Mouse (Mus musculus) right cerebral cortex, postnatal 36 days (tissue): ENCODE data around the gene Svs6.
"Not testable (repeated sequence)": the region's sequence is repeated elsewhere in the genome, so short reads cannot be mapped to it uniquely, and the experiment has no call there.

ENCODE experiments used
- DNase-seq, 2 experiments: peaks; one replicate each; pipeline ENCODE4 v3.0.0; 2022; ENCODE audit warnings: low spot score in 2 of 2, mixed read lengths in 1 of 2

The Svs6 gene

DNA sequence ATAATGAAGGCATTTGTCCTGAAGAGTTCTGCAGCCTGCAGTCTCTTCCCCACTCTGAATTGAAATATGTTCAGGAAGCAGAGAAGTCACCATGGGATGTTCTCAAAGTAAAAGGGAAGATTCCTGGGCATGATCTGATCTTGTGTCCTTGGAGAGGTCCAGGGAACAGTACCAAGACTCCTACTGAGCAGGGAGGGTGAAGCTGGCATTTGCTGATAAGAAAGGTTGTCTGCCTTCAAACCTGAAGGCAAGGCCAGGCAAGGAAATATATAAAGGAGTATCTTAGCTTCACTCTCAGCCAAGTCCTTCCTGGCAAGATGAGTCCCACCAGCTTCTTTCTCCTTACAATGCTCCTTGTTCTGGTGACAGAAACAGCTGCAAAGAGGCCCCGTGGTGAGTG lies at the start of gene Svs6:
Gene Svs6, plus strand, starts transcription at position 301 of the 400 bp plus-strand sequence.
- not testable (repeated sequence) for DNase-seq

DNA sequence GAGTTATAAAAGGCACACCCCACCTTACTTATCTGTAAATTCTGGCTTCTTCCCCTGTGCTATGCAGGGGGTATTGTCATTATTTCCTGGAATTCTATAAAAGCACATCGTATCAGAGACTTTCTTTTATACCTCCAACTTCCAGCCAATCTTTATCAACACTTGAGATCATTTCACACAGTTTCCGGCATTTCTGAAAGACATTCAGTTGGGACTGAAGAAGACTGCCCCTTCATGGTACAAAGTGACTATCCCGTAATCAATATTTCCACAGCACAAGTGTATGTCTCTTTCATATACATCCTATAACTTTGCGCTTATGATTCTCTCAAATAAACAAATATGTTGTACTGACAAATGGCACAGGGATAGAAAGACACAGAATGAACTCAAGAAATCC lies 38.2 kb upstream of the Svs6 start, which contains the start of gene Svs4:
Gene Svs4, minus strand, starts transcription at position 101 of the 400 bp plus-strand sequence.
- no peak for DNase-seq

DNA sequence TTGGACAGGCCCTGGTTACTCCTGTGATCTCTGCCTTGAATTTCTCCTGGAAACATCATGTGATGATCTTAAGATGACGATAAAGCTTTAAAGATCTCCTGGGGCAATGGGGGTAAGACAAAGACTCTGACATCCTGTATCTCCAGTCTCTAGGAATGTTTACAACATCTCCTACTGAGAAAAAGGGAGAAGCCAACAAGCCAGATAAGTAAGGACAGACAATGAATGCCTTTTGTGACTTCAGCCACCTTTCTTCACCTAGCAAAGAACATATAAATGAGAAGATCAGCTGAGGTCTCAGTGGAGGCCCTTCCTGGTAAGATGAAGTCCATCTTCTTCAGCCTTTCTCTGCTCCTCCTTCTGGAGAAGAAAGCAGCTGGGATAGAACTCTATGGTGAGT lies 27.6 kb upstream of the Svs6 start, which contains the start of gene Svs3a:
Gene Svs3a, plus strand, starts transcription at position 301 of the 400 bp plus-strand sequence.
- DNase-seq: not testable (repeated sequence)

DNA sequence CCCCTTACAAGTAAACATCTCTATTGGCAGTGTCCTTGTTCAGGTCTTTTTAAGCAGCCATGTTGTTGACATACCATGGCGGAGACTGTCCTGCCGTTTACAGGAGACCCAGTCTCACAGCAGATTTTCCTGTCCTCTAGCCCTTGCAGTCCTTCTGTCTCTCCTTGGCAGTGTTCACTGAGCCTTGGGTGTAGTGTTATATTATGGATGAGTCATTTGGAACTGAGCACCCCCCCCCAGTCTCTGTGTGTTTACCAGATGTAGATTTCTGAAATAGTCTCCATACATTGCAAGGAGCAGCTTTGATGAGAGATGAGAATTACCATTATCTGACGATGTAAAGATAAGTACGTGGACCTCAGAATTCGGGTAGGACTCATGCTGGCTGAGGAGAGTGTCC lies 4.0 kb upstream of the Svs6 start:
- peak in 1 of 2 experiments; percentile 2 for DNase-seq

DNA sequence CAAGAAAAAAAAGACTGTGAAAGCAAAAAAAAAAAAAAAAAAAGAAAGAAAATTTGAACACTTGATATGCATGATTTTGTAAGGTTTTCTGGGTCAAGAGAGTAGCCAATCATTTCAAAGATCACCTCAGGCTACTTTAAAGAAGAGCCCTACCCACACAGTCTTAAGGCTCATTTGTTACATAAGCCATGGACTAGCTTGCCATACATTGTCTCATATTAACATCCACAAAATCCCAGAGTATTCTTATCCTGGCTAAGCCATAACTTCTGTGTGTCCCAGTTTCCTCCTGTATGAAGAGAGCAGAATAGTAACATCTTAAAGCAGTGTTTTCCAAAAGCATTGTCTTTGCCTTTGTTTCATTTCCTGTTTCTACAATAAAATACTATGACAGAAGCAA lies 1.1 kb upstream of the Svs6 start:
- not testable (repeated sequence) for DNase-seq

DNA sequence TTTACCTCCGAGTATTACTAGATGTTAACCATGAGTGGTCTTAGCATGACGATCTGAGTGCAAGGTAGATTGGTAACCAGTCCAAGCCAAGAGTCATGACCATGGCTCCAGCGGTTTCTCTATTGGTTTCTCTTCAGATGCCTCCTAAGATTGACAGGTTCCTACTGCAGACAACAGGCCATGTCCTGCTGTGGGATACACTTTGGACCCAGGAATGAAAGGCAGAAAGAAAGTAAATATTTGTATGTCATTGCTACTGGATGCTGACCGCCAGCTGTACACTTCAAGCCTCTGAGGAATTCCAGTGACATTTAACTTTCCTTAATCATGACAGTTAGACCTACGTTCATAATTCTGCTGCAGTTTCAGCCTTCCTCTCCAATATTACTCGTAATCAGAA lies 4.4 kb downstream of the Svs6 start:
- DNase-seq: no peak

DNA sequence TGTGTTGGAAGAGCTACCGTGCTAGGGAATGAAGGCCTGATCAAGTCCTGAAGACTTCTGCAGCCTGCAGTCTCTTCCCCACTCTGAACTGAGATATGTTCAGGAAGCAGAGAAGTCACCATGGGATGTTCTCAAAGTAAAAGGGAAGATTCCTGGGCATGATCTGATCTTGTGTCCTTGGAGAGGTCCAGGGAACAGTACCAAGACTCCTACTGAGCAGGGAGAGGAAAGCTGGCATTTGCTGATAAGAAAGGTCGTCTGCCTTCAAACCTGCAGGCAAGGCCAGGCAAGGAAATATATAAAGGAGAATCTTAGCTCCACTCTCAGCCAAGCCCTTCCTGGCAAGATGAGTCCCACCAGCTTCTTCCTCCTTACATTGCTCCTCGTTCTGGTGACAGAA lies 15.9 kb downstream of the Svs6 start, which contains the start of gene Svs5:
Gene Svs5, plus strand, starts transcription at position 301 of the 400 bp plus-strand sequence.
- not testable (repeated sequence) for DNase-seq

DNA sequence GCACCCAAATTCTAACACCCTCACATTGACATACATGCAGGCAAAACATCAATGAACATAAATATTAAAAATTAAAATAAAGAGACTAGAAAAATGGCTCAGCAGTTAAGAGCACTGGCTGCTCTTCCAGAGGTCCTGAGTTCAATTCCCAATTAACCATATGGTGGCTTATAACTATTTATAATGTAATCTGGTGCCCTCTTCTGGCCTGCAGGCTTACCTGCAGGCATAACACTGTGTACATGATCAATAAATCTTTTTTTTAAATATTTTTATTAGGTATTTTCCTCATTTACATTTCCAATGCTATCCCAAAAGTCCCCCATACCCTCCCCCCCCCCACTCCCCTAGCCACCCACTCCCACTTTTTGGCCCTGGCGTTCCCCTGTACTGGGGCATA lies 27.2 kb downstream of the Svs6 start:
- DNase-seq: not testable (repeated sequence)

DNA sequence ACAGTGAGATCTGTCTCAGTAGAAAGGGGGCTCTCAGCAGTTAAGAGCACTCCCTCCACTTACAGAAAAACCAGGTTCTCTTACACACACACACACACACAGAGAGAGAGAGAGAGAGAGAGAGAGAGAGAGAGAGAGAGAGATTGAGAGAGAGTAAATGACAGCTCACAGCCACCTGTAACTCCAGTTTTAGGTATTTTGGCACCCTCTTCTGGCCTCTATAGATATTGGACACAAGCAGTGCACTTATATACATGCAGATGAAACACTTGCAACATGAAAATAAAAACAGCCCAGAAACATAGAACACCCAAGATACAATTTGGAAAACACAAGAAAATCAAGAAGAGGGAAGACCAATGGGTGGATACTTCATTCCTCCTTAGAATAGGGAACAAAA lies 31.1 kb downstream of the Svs6 start:
- DNase-seq: not testable (repeated sequence)

DNA sequence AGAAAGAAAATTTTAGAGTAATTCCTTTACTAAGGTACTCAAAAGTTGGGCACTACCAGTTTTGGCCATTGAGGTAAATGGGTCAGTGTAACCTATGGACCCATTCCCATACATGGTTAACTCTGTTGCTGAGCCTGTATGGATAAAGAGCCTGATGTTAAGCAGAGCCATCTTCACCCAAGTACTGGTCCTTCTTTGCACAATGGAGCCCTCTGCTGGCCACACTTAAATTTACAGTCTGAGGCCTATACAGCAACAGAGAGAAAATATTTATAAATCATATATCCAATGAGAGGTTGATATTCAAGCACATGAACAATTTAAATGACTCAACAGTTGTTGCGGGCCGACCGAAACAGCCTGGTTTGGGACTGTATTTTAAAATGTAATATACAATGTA lies 32.4 kb downstream of the Svs6 start:
- DNase-seq: no peak

DNA sequence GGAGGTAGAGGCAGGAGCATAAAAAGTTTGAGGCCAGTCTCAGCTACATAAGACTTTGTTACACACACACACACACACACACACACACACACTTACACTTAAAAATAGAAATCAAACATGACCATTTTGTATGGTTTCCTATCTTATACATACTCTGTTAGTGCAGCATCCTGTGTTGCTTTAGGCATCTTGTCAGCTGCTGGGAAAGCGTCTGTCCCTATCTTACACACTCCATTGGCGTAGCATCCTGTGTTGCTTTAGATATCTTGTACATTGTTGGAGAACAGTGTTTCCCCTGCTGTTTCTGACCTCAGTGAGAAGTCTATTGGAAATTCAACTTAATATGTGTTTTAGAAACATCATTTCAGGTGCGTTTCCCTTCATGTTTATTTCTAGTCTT lies 36.1 kb downstream of the Svs6 start:
- no peak for DNase-seq

DNA sequence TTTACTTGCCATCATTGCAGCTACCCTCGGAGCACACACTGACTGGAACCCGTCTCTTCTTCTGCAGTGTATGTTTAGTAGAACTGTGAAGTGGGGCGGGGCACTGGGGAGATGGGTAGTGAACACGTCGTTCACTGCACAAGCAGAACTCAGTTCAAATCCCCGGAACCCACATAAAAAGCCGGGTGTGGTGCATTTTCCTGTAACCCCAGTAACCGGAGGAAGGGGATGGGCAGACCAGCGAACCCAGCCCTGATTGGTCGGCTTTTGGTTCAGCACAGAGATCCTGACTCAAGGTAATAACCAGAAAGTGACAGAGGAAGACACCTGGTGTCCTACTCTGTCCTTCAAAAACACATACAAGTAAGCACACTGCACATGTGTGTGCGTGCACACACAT lies 36.8 kb downstream of the Svs6 start:
- DNase-seq: no peak

DNA sequence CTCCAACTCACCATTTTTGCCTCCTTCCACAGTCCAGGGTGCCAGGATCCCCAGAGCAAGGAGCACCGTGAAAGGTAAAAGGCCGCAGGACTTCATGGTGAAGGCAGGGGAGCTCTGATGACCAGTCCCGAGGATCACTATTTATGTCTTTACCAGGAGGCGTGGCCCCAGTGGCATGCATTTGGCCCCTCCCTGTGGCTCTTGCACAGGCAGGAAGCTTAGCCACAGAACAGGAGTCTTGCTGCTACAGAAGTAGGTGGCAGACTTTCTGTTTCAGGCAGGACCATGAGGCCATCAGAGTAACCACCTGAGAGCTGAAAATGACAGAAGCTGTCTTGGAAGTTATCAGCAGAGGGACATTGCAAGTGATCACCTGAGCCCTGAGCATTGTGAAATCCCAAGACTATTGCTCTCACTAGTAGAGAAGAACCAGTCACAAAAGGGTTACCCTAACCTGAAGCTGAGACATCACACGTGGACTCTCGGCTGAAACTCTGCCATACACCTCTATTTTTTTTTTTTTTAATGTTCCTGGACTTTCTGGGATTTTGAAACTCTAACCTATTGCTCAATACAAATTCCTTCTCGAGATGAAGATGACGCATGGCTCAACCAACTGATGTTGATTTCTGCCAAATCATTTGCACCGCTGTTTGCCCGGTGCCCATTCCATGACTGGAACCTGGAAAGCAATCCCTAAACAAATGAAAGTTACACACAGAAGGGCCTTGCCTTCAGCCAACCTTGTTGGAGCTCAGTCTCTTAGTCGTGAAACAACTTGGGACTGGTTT lies 39.8 kb downstream of the Svs6 start:
- DNase-seq: no peak

DNA sequence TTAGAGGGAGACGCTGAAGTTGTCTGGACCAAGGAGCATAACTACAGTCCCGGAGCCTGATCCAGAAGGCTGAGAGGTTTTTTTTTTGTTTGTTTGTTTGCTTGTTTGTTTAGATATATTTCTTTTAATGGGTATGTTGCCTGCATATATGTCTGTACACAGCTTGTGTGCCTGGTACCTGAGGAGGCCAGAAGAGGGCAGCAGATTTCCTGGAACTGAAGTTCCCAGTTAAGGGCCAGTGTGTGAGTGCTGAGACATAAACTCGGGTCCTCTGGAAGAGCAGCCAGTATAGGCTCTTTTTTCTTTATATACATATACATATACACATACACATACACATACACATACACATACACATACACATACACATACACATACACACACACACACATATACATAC lies 41.8 kb downstream of the Svs6 start:
- no peak for DNase-seq

DNA sequence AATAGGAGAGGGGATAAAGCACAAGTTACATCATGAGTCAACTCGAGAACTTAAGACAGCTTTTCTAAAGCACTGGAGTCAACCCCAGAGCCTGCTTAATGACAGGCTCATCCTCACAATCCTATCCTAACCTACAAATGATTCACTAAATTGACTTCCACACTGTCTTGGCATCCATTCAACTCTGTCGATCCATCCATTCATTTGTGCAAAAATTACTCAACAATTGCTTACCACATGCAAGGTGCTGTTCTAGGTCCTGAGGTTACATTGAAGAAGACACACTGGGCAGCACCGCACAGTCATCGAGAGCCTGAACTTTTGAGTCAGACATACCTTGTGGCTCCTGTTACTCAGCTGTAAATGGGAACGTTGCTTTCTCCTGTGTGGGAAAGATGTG lies 42.5 kb downstream of the Svs6 start:
- no peak for DNase-seq

DNA sequence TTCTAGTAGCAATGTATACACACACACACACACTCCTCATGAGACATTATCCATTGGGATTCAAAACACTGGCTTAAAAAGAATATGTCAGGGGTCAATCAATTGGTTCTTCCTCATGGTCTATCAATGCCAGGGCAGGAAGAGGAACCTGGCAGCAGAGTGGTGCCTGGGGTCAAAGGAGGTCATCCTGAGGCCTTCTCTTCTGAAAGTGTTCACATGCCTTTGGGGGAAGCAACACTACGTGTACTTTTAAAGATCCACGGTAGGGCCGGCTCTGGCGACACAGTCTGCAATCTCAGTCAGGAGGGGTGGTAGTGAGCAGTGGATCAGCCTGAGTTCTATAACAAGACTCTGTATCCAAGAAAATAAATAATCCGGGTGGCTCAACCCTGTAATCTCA lies 43.1 kb downstream of the Svs6 start:
- DNase-seq: no peak

DNA sequence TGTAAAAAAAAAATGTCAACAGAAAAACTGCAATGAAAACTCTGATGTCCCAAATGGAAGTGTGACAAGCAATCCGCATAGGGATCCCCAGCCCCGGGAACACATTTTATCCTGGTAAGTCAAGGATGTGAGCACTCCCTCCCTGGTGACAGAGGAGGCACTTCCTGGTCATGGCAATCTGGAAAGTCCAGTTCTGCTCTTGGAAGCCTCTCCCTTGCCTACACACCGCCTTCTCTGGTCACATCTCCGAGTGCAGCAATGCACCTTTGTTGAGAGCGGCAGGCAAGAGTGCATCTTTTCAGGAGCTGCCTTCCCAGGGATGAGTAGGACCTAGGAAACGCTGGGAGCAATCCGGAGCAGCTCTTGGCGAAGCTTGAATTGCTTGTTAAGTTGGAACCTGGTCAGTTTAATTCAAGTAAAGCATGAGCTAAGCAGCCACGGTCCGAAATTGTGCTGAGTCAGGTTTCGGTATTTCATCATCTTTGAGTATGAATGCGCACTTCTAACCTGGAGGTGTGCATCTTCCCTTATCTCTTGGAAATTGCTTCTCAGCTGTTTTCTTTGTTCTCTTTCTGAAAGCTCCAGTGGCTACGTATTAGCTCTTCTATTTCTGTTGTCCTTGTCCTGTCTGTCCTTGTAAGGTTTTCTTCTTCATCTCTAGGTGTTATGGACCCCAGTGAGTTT lies 44.6 kb downstream of the Svs6 start:
- no peak for DNase-seq

DNA sequence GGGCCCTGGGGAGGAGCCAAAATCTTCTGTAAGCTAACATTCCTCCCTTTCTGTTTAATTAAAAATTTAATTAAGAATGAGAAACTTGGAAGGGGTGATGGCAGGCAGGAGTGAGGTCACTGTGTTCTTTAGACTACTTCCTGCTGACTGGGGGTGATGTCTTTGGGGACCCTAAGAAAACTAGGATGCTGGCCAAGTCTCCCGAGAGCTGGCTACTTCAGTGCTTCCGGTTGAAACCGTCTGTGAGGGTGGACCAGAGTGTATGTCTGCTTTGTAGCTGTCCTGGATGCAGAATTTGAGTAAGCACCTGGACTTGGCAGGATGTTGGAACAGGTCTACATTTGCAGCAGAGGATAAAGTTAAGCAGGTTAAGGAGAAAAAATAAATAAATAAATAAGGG lies 50.4 kb downstream of the Svs6 start:
- DNase-seq: no peak
